Mouse (Mus musculus): ENCODE measurements around the gene Maml2. TPM values are rescaled to one million over a fixed set of nuclear protein-coding genes. Genes with fewer than 3 reads are reported as not detected.
A peak's percentile ranks its signal among the peaks of the same experiment; 100 is the strongest.

Gene Maml2
- total and polyA plus RNA-seq, 2 experiments from 2014 or later, result 11.4 to 11.6 TPM

GRCm38 (mm10) chr9:13497690-13498333 is 200.1 kb downstream of the Maml2 start:
- Histone ChIP-seq H3K27ac (no peak overlapping the region), H3K36me3 (ENCODE audit: insufficient read depth, low read length) (no peaks in the 10 kb centered on the region), H3K9me3 (ENCODE audit: low read length) (no peaks in the 10 kb centered on the region), H3K9ac (replicated peaks; ENCODE audit: low read length) (no peak overlapping the region), H3K4me2 (ENCODE audit: low read depth, low read length) (no peak overlapping the region), H3K4me1 (ENCODE audit: insufficient read depth, low read length) (no peaks in the 10 kb centered on the region; the same call in 1 of the 2 replicates), H3K4me3 (ENCODE audit: low read length) (no peak overlapping the region), H3K27me3 (ENCODE audit: insufficient read depth, low read length) (no peaks in the 10 kb centered on the region)
- DNase-seq (ENCODE audit: low spot score) (no peak), ATAC-seq (peak; percentile 61; the same call in 1 of the 2 replicates)
- no peak for TF ChIP-seq CTCF (IDR thresholded peaks at IDR 0.05; ENCODE audit: low read depth)
- WGBS, result 66% methylated on average over 7 of the region's 7 CpGs

GRCm38 (mm10) chr9:13500045-13500444 is 202.3 kb downstream of the Maml2 start:
- H3K4me3 ChIP-seq (ENCODE audit: low read length), result no peak overlapping the region
- DNase-seq (ENCODE audit: low spot score), result no peak
- no peaks in the 10 kb centered on the region for H3K27me3 ChIP-seq (ENCODE audit: insufficient read depth, low read length)
- no peak for ATAC-seq
- no peaks in the 10 kb centered on the region; the same call in 1 of the 2 replicates for H3K4me1 ChIP-seq (ENCODE audit: insufficient read depth, low read length)
- no peak overlapping the region for H3K27ac ChIP-seq
- H3K36me3 ChIP-seq (ENCODE audit: insufficient read depth, low read length), result no peaks in the 10 kb centered on the region
- no peaks in the 10 kb centered on the region for H3K9me3 ChIP-seq (ENCODE audit: low read length)
- no peak for TF ChIP-seq CTCF (IDR thresholded peaks at IDR 0.05; ENCODE audit: low read depth)
- H3K9ac ChIP-seq (replicated peaks; ENCODE audit: low read length), result no peak overlapping the region
- no peak overlapping the region for H3K4me2 ChIP-seq (ENCODE audit: low read depth, low read length)
- 68% methylated on average over 5 of the region's 5 CpGs for WGBS

GRCm38 (mm10) chr9:13505024-13505423 is 207.3 kb downstream of the Maml2 start:
- TF ChIP-seq CTCF (IDR thresholded peaks at IDR 0.05; ENCODE audit: low read depth), result no peak
- no peak overlapping the region for H3K4me2 ChIP-seq (ENCODE audit: low read depth, low read length)
- no peak overlapping the region for H3K9ac ChIP-seq (replicated peaks; ENCODE audit: low read length)
- ATAC-seq (no peak), DNase-seq (ENCODE audit: low spot score) (no peak)
- no peak overlapping the region for H3K4me3 ChIP-seq (ENCODE audit: low read length)
- H3K9me3 ChIP-seq (ENCODE audit: low read length), result no peaks in the 10 kb centered on the region
- H3K36me3 ChIP-seq (ENCODE audit: insufficient read depth, low read length), result no peaks in the 10 kb centered on the region
- no peaks in the 10 kb centered on the region for H3K4me1 ChIP-seq (ENCODE audit: insufficient read depth, low read length)
- WGBS, result 80% methylated on average over 4 of the region's 4 CpGs
- H3K27me3 ChIP-seq (ENCODE audit: insufficient read depth, low read length), result no peaks in the 10 kb centered on the region
- H3K27ac ChIP-seq, result no peak overlapping the region

GRCm38 (mm10) chr9:13506956-13507821 is 209.4 kb downstream of the Maml2 start:
- no peaks in the 10 kb centered on the region for H3K4me1 ChIP-seq (ENCODE audit: insufficient read depth, low read length)
- no peak for TF ChIP-seq CTCF (IDR thresholded peaks at IDR 0.05; ENCODE audit: low read depth)
- H3K9me3 ChIP-seq (ENCODE audit: low read length), result no peaks in the 10 kb centered on the region
- H3K9ac ChIP-seq (replicated peaks; ENCODE audit: low read length), result no peak overlapping the region
- no peak overlapping the region for H3K4me2 ChIP-seq (ENCODE audit: low read depth, low read length)
- H3K27ac ChIP-seq, result no peak overlapping the region
- no peak for DNase-seq (ENCODE audit: low spot score)
- H3K4me3 ChIP-seq (ENCODE audit: low read length), result no peak overlapping the region
- 72% methylated on average over 6 of the region's 6 CpGs for WGBS
- no peaks in the 10 kb centered on the region for H3K36me3 ChIP-seq (ENCODE audit: insufficient read depth, low read length)
- no peaks in the 10 kb centered on the region for H3K27me3 ChIP-seq (ENCODE audit: insufficient read depth, low read length)
- no peak for ATAC-seq

GRCm38 (mm10) chr9:13507822-13508188 is 210.0 kb downstream of the Maml2 start:
- Histone ChIP-seq H3K4me2 (ENCODE audit: low read depth, low read length) (no peak overlapping the region), H3K4me1 (ENCODE audit: insufficient read depth, low read length) (no peaks in the 10 kb centered on the region), H3K27ac (no peak overlapping the region), H3K9me3 (ENCODE audit: low read length) (no peaks in the 10 kb centered on the region), H3K36me3 (ENCODE audit: insufficient read depth, low read length) (no peaks in the 10 kb centered on the region), H3K4me3 (ENCODE audit: low read length) (no peak overlapping the region), H3K9ac (replicated peaks; ENCODE audit: low read length) (no peak overlapping the region), H3K27me3 (ENCODE audit: insufficient read depth, low read length) (no peaks in the 10 kb centered on the region)
- DNase-seq (ENCODE audit: low spot score), result no peak
- 93% methylated on average over 9 of the region's 9 CpGs for WGBS
- no peak for TF ChIP-seq CTCF (IDR thresholded peaks at IDR 0.05; ENCODE audit: low read depth)
- no peak for ATAC-seq

GRCm38 (mm10) chr9:13509751-13510150 is 212.0 kb downstream of the Maml2 start:
- Histone ChIP-seq H3K4me1 (ENCODE audit: insufficient read depth, low read length) (no peaks in the 10 kb centered on the region), H3K4me3 (ENCODE audit: low read length) (no peak overlapping the region), H3K36me3 (ENCODE audit: insufficient read depth, low read length) (no peaks in the 10 kb centered on the region), H3K27me3 (ENCODE audit: insufficient read depth, low read length) (no peaks in the 10 kb centered on the region), H3K27ac (no peak overlapping the region), H3K9me3 (ENCODE audit: low read length) (no peaks in the 10 kb centered on the region), H3K4me2 (ENCODE audit: low read depth, low read length) (no peak overlapping the region), H3K9ac (replicated peaks; ENCODE audit: low read length) (no peak overlapping the region)
- 71% methylated on average over 6 of the region's 6 CpGs for WGBS
- TF ChIP-seq CTCF (IDR thresholded peaks at IDR 0.05; ENCODE audit: low read depth), result no peak
- peak; percentile 77 for ATAC-seq
- peak; percentile 33 for DNase-seq (ENCODE audit: low spot score)

Measured in hindbrain, postnatal 0 days (tissue).